Mouse (Mus musculus) 3134 (cell line): ENCODE measurements around the gene Ulk4.

ENCODE experiments used
- DNase-seq: peaks from one replicate; pipeline ENCODE4 v3.0.0-alpha.2; 2011; ENCODE audit warnings: low spot score; ENCODE audit not compliant: insufficient read length; ENCODE audit errors: extremely low read depth

Gene Ulk4

DNA sequence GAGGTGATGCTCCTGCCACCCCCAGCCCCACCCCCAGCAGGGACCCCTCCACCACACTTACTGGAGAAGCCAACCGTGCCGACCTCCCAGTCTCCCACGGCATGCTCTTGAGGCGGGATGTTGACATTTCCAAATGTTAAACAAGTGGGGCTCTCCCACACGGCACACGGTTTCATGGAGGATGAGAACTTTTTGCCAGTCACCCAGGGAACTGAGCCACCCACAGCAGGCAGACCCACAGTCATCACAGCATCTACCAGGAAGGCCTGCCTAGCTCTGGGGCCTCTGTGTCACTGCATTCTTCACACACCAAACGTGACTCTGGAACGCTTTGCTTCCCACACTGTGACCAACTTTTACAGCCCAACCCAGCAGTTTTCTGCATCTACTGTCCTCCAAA, 152.3 kb downstream of the Ulk4 start:
- no peak for DNase-seq

DNA sequence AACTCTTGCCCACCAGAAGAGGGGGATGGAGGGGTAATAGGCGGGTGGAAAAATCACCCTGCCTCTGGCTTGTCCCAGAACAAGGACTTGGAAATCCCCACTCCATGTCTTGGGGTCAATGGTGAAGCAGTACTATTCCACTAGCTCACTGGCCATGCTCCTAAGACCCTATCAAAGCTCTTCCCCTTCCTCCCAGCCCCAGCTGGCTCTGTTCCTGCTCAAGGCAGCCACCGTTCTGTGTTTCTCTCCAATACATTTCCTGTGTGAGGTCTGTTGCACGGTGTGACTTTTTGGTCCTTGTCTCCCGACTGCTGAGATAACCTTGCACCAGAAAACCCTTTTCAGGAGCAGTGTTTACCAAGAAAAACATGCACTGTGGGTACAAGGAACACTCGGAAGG, 155.0 kb downstream of the Ulk4 start:
- no peak for DNase-seq

DNA sequence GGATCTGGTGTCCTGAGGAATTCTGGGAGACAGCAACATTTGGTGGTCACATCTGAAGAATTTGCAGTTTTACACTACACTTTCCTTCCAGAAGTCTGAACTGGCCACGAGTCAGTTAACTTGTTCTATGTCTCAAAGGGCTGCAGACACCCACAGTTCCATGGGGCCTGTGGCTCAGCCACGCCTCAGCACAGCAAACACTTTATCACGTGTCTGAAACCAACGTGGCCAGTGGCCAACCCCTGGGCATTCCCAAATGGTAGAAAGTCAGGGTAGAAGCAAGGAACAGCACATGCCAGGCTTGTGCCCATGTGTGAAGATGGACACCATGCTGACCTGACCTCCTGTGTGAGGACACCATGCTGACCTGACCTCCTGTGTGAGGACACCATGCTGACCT, 159.1 kb downstream of the Ulk4 start:
- no peak for DNase-seq

DNA sequence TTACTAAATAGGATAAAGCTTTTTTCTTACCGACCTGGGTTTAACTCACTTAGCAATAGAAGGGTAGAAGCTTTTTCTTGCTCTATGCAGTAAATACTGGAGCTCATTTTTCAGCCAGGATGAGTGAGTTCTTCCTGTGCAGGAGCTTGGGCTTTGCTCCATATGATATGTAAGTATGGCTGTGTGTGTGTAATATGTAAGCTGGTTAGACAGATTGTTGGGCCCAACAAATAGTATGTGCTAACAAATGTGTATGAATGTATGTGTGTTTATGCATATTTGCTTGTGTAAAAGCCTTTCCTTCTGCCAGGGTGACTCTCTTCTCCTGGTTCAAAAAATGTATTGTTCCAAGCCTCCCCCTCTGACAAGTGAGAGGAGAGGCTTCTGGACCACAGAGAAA, 164.9 kb downstream of the Ulk4 start:
- DNase-seq, result no peak

DNA sequence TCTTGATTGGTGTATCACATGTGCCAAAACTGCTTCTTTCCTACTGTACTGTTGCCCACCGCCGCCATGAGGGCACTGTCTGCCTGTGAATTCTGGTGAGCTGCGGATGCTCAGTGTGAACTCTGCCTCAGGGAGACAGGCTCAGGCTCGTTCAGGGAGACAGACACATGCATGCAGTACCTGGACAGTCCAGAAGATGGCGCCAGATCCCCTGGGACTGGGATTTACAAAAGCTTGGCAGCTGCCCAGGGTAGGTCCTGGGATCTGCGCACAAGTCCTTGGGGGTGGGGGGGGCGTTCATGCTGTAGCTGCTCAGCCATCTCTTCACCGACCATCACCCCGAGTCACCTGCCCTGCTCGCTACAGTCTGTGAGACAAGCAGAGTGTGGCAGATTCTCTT, 168.9 kb downstream of the Ulk4 start:
- peak; percentile 57 for DNase-seq

DNA sequence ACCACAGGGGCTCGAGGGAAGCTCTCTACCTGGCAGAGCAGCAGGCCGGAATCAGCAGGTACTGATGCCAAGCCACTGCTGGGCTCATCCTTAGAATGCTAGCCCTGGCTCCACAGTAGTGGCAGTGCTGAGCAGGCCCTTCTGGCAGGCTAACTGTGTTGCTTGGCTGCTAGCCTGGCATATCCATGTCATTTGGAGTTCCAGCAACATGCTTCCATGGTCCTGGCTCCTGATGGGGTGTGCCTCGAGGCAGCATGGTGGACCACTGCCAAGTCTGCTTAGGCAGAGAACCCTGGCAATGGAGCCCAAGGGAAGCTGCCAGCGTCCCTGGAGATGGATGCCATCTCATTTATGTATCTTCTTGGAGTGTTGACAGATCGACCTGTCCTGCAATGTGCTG, 169.4 kb downstream of the Ulk4 start:
- DNase-seq, result peak; percentile 38

DNA sequence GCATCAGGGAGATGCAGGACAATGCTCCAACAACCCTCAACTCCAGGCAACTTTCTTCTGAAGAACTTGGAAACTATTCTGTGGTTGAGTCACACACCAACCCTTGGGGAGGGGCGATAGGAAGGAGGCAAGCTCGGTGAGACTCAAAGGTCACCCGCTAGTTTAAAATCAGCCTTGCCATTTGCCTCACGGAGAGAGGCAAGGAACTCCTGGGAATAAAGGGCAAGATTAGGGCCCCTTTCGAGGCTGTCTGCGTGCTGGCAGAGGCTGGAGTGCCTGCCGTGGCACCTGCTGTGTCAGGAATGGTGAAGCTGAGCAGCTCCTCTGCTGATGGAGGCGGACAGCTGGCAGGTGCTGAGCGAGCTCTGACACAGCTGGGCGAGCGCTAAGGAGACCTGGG, 169.9 kb downstream of the Ulk4 start:
- no peak for DNase-seq

DNA sequence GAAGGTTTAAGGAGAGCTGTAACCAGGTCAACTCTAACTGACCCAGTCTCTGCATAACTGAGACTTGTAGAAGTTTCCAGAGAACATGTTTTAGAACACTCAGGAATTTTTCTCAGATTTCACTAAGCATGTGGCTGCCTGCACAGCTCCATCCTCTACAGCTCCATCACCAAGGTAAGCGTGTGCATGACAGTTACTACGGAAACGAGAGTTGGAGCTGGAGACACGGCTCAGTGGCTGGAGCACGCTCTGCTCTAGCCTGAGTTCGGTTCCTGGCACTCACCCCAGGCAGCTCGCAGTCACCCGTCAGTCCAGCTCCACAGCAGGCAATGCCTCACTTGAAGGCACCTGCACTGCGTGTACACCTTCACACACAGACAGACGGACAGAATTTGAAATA, 175.5 kb downstream of the Ulk4 start:
- no peak for DNase-seq

DNA sequence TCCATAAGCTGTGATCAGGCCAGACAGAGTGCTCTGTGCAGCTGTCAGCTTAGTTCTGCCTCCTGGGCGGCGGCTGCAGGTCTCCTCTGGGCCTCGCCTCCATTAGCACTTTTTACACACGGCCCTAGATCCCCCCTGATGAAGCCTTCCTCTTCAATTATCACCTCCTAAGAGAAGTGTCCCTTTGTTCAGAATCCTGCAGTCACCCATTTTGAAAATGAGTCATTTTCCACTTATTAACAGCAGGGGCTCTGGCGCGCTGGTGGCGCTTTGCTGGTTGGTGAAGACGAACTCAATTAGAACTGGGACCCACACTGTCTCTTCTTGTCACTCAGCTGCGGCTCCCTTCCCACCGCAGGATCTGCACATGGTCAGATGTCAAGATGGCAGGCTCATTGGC, 177.5 kb downstream of the Ulk4 start:
- DNase-seq, result no peak

DNA sequence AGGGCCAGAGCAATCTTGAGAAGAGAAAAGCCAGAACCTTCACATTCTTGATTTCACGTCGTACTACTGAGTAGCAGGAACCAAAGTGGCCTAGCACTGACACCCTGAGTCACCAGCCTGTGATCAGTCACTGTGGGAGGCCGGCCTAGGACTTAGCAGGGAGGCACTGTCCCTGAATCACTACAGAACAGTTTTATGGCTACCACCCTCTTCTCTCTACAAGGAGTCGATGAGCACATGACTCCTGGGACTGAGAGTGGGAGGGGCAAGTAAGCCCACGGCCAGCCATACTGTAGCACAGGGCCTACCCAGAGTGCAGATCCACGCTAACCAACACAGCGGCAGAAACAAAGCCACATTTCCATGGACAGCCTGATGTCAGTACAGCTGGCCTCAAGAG, 183.2 kb downstream of the Ulk4 start:
- DNase-seq, result no peak

DNA sequence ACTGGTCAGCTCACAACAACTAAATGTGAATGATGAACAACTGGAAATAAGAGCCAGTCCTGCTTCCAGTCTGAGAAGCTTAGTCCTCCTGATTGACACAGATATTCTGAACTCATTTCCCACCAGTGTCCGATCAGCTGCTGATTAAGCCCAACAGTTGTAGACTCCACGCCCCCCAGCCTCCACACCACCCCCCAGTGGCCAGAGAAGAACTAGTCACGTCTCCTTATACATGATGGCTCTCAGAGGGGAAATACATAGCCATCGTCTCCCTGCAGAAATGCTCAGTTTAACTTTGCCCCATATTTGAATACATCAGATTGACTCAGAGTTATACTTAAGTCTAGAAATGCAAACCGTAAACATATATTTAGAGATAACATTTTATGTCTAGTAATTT, 184.4 kb downstream of the Ulk4 start:
- no peak for DNase-seq

DNA sequence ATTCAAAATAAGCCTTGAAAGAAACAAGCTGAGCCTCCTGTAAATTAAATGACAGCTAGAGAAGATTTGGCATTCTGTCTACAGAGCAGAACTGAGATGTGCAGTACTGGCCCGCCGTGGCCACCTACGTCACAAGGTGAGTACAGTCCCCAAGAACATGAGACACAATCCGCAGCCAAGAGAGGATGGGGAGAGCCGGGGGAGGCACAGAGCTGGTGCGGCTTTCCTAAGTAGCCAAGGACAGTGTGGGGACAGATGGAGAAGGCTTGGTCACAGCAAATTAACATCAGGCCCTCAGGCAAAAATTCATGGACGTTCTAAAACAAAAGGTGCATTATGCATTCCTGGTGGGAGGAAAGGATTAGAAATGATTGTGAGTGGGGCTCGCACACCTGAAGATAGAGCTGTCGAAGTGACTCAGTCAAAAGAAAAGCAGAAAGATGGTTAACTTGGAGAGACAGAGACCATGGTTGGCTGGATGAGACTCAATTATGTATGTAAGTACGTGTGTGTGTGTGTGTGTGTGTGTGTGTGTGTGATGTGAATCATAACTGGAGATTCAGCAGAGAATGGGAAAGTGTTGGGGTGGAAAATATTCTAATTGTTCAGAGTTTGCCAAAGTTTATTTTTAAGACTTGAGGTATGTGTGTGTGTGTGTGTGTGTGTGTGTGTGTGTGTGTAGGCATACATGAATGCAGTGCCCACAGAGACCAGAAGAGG, 185.8 kb downstream of the Ulk4 start:
- no peak for DNase-seq

DNA sequence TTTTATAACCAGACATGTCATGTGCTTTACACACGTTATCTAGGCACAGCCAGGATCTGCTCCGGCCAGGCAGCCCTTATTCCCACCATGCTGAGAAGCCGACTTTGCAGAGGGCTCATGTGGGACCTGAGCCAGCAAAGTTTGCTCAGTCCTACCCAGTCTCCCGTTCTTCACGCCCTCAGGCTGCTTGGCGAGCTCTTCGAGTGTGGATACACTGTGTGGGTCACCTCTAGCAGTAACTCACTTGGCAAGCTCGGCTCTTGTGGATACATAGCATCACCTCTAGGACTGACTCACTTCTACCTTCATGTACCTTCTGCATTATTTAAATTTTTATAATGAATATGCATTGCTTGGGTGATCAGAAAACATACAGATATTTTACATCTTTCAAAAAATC, 189.3 kb downstream of the Ulk4 start:
- DNase-seq, result no peak

DNA sequence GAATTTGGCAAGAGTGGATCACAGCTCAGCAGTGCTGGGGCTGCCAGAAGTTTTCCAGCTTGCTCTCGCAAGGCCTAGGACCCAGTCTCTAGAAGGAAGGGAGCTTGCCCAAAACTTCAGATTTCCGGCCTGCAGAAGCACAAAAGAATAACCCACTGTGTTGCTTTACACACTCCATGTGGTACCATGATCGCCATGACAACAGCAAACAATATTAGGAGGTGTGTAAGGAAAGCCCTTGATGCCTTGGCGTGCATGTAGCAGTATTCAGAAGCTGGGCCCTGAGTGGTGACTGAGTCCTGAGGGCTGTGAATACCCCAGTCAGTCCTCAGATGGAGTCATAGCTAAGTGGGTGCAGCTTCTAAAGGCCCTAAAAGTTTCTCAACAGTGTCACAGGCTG, 192.8 kb downstream of the Ulk4 start:
- no peak for DNase-seq

DNA sequence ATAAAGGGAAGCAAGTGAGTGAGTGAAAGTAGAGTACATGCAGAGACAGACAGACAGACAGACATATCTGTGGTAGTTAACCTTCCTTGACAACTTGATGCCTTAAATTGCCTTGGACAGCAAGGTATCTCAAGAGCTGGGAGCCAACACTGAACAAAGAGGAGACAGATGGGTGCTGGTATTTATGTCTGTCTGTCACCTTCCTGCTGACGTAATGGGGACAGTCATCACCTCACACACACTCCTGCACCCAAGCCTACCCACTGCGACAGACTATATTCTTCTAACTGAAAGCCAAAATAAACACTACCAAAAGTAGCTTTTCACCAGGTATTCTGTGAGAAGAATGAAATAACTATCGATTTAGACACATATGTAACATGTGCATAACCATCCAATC, 196.2 kb downstream of the Ulk4 start:
- no peak for DNase-seq

DNA sequence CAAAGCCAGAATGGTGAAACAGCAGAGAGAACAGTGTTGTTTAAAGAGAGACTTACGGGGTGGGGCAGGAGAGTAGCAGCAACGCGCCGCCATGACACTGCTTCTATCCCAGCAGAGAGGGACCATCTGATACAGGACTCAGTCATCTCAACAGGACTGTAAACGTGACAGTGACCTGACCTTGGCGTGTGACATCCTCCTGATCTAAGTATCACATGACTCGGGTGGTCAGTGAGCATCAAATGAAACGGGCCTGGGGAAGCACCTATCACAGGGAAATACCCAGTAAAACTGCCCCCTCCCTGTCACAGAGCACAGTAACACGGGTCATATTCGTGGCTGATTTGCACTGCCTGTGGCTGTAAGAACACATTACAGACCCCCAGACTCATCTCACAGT, 196.6 kb downstream of the Ulk4 start:
- no peak for DNase-seq

DNA sequence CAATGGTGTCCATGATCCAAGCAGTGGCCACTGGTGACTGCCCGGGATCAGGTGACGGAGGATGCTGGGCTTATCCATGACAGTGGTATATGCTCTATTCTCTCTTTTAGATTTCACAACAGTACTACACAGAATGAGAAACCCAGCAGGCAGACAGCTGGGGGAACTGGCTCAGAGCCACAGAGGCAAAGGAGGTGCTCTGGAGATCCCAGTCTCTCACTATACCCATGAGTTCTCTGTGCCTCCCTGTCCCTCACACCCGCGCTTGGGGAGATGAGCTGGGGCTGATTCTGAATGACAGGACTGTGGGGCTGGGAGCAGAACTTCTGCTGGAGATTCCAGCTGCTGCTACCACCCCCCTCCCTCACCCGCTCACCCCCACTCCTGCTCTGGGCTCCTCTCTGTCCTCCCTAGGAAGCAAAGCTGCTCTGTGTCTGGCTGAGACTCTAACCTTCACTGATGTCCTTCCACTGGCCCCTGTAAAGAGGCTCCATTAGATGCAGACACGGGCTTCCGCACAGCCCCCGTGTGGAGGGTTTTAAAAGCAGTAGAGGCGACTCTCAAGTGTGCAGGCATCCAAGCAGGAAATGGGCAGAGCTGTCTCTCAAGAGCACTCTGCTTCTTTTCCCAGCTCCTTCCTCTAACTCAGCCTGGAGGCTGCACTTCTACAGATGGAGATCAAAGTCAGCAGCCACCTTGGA, 197.5 kb downstream of the Ulk4 start:
- no peak for DNase-seq

DNA sequence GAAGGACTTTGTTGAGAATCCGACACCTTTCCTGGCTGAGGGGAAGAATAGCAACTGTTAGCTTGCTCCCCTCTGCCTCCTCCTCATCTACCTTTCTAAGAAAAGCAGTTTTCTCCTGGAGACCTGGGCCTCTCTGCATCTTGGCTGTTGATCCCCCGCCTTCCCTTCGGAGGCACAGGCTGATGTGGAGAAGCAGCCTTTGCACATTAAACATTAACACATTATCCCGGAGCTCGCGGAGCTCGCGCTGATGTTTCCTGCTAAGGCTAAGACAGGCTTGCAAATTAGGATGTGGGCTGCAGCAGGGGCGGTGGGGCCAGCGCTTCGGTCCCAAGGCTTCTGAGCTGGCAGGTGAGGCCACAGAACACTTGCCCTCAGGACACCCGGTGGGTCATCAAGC, 200.7 kb downstream of the Ulk4 start:
- no peak for DNase-seq

DNA sequence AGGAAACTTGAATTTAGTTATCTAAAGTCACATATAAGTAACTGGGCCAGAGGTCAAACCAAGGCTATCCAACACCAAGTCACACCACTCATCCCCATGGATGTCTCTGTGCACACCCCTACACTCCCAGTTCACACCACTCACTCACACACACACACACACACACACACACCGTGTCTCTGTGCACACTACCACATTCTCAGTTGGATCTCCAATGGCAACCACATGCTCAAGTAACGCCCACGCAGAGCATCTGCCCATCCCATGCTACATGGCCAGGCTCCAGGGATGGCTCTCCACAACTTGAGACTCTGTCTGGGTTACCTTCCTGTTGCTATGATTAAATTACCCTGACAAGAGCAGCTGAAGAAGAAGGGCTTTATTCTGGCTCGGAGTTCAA, 201.8 kb downstream of the Ulk4 start:
- DNase-seq, result no peak

DNA sequence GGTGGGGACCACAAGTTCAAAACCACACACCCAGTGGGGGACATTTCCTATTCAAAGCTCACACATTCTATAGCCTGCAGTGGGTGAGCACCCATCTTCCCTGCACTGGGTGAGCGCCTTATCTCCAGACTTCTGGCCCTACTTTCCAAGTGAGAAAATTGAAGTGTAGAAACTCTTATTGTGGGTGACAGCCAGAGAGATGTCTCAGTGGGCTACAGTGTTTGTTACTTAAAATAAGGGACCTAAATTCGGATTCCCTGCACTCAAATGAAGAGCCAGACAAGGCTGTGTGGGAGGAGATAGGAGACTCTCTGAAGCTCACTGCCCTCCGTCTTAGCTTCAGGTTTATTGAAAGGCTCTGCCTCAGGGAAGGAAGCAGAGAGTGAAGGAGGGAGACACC, 202.3 kb downstream of the Ulk4 start:
- DNase-seq, result no peak

DNA sequence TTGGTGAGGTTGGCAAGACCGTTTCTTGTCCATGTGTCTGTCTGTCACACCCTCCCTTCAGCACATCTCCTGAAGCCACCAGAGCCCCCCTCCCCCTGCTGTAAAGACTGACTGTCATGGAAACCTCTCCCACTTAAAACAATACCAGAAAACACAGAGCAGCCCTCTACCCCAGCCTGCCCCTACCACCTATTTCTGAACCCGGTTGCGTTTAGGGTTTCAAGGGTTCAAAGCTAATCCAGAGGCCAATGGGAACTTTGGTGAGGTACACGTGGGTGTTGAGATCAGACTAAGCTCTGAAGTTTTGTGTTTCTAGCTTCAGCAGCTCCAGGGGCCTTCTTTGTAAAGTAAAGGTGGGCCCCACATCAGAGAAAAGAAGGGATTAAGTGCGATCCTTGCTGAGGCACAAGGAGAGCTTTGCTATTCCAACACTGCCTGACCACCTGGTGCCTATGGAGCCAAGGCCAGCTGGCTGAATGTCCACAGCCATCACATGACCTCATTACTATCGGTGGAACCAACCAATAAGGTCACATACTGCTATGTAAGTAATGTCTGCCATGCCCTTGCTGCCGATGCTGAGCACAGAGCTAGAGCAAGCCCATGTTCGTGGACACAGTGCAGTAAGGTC, 204.8 kb downstream of the Ulk4 start:
- no peak for DNase-seq

DNA sequence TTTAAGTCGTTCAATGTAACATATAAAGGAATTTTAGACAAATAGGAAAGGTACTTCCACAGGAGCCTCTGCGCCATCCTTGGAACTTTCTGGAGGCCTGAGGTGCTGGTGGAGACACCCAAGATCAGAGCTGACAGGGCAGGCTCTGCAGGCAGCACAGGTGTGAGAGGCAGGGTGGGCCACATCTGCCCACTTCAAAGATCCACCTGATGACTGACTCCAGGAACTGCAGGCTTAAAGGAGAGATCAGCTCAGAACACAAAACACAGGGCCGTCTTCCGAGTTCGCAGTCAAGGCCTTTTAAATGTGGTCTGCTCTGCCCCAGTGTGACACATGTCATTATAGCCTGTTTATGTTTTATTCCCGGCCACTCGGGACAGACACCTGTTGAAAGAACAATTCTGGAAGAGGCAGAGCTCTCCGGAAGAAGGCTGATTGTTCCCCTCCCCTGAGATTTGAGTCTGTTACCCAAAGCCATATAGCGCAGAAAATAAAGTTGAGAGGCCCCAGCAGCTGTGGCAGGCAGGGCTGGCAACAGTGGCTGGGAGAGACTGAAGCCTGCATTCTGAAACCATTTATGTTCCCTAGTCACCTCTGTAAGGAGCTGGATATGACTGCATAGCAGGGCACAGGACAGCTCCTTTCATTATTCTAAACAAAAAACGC, 205.4 kb downstream of the Ulk4 start:
- DNase-seq, result no peak
